Mouse (Mus musculus) neural tube, embryonic 14.5 days (tissue): ENCODE data around the gene Gba2. TPM values are rescaled to one million over a fixed set of nuclear protein-coding genes. Genes with fewer than 3 reads are reported as not detected.

Source experiments
- ATAC-seq: fragments of 200-750 bp; cut with Nextera tagmentation; 2 replicates; pipeline ENCODE4 v1.8.0; 2017; ENCODE audit warnings: low read depth, mild to moderate bottlenecking, moderate TSS enrichment, moderate library complexity
- H3K27ac ChIP-seq: fragments of 300-500 bp; sonication (generic); 2 replicates; pipeline ENCODE4 v1.5.1; 2014; ENCODE audit warnings: low read depth, mild to moderate bottlenecking, control low read depth, low read length, moderate library complexity, mixed read lengths
- H3K27me3 ChIP-seq: fragments of 300-500 bp; sonication (generic); 2 replicates; pipeline ENCODE4 v1.6.1; 2014; ENCODE audit warnings: low read length; ENCODE audit not compliant: control insufficient read depth, insufficient read depth
- H3K36me3 ChIP-seq: fragments of 300-500 bp; sonication (generic); 2 replicates; pipeline ENCODE4 v1.6.1; 2014; ENCODE audit warnings: low read length, mixed read lengths; ENCODE audit not compliant: control insufficient read depth, insufficient read depth
- H3K4me1 ChIP-seq: fragments of 300-500 bp; sonication (generic); 2 replicates; pipeline ENCODE4 v1.6.1; 2014; ENCODE audit warnings: low read length; ENCODE audit not compliant: control insufficient read depth, insufficient read depth
- H3K4me2 ChIP-seq: fragments of 300-500 bp; sonication (generic); 2 replicates; pipeline ENCODE4 v1.6.1; 2014; ENCODE audit warnings: mild to moderate bottlenecking, low read depth, low read length, control low read depth
- H3K4me3 ChIP-seq: fragments of 300-500 bp; sonication (generic); 2 replicates; pipeline ENCODE4 v1.5.1; 2014; ENCODE audit warnings: low read depth, low read length, control low read depth, mixed read lengths
- H3K9ac ChIP-seq: fragments of 300-500 bp; sonication (generic); replicated peaks from 2 replicates; pipeline ENCODE4 v1.6.1; 2014; ENCODE audit warnings: low read depth, mild to moderate bottlenecking, control low read depth, low read length, mixed read lengths
- H3K9me3 ChIP-seq: fragments of 300-500 bp; sonication (generic); 2 replicates; pipeline ENCODE4 v1.6.1; 2016; ENCODE audit warnings: low read length; ENCODE audit not compliant: control insufficient read depth
- WGBS: fragments of 180-500 bp; shearing (Covaris S2); extraction: QIAGEN DNeasy Blood & Tissue Kit; methylation state at CpG from one replicate; pipeline ENCODE4 v1.1.7; 2014; 5-methylcytosine and 5-hydroxymethylcytosine counted together
- polyA plus RNA-seq: library from polyadenylated mRNA; unstranded; fragments of >200 nt; fragmentation: Nextera tagmentation; extraction: Ambion mirVana; gene quantifications from 2 replicates; pipeline ENCODE4 v1.2.1, GENCODE M21; 2014

Gba2 gene
- polyA plus RNA-seq, 1 experiment from 2014 or later: 44.4 TPM

GRCm38 (mm10) chr4:43549055-43549454, 29.6 kb downstream of the Gba2 start:
- Histone ChIP-seq H3K36me3 (peaks cover 88% of the 10 kb centered on the region), H3K4me2 (no peak overlapping the region), H3K4me3 (no peak overlapping the region), H3K4me1 (no peaks in the 10 kb centered on the region), H3K27me3 (no peaks in the 10 kb centered on the region), H3K9ac (no peak overlapping the region), H3K27ac (no peak overlapping the region), H3K9me3 (no peaks in the 10 kb centered on the region)
- no peak for ATAC-seq
- 95% methylated on average over 12 of the region's 12 CpGs for WGBS

- H3K27ac ChIP-seq: no peak overlapping the region
- 96% methylated on average over 8 of the region's 8 CpGs for WGBS
These were observed 31.5 kb downstream of the Gba2 start for GRCm38 (mm10) chr4:43547160-43547559.

GRCm38 (mm10) chr4:43546375-43547047, 32.2 kb downstream of the Gba2 start:
- Histone ChIP-seq H3K4me3 (no peak overlapping the region), H3K36me3 (peaks cover 87% of the 10 kb centered on the region), H3K4me2 (no peak overlapping the region), H3K9ac (no peak overlapping the region), H3K4me1 (no peaks in the 10 kb centered on the region), H3K9me3 (no peaks in the 10 kb centered on the region), H3K27me3 (no peaks in the 10 kb centered on the region), H3K27ac (no peak overlapping the region)
- whole genome bisulfite sequencing: 98% methylated on average over 12 of the region's 12 CpGs
- ATAC-seq: no peak

More at GRCm38 (mm10) chr4:43547160-43547559, 31.5 kb downstream of the Gba2 start:
- Histone ChIP-seq H3K36me3 (peaks cover 87% of the 10 kb centered on the region), H3K27me3 (no peaks in the 10 kb centered on the region), H3K4me1 (no peaks in the 10 kb centered on the region), H3K4me2 (no peak overlapping the region), H3K4me3 (no peak overlapping the region), H3K9ac (no peak overlapping the region), H3K9me3 (no peaks in the 10 kb centered on the region)
- ATAC-seq: no peak

- 75% methylated on average over 2 of the region's 3 CpGs for WGBS
- no peak overlapping the region for H3K4me3 ChIP-seq
These were observed 36.6 kb downstream of the Gba2 start for GRCm38 (mm10) chr4:43542044-43542443.

GRCm38 (mm10) chr4:43536031-43536430, 42.6 kb downstream of the Gba2 start:
- H3K9ac ChIP-seq: no peak overlapping the region
- H3K9me3 ChIP-seq: no peaks in the 10 kb centered on the region
- no peak overlapping the region for H3K27ac ChIP-seq
- H3K4me3 ChIP-seq: no peak overlapping the region
- no peak for ATAC-seq
- H3K4me1 ChIP-seq: no peaks in the 10 kb centered on the region
- WGBS: 99% methylated on average over 9 of the region's 9 CpGs
- H3K36me3 ChIP-seq: peaks cover 79% of the 10 kb centered on the region
- no peak overlapping the region for H3K4me2 ChIP-seq
- H3K27me3 ChIP-seq: no peaks in the 10 kb centered on the region

More at GRCm38 (mm10) chr4:43542044-43542443, 36.6 kb downstream of the Gba2 start:
- Histone ChIP-seq H3K4me1 (no peaks in the 10 kb centered on the region), H3K9ac (no peak overlapping the region), H3K9me3 (no peaks in the 10 kb centered on the region), H3K4me2 (no peak overlapping the region), H3K27ac (no peak overlapping the region), H3K27me3 (no peaks in the 10 kb centered on the region), H3K36me3 (peaks cover 79% of the 10 kb centered on the region)
- no peak for ATAC-seq

GRCm38 (mm10) chr4:43535628-43536027, 43.0 kb downstream of the Gba2 start:
- 95% methylated on average over 8 of the region's 8 CpGs for whole genome bisulfite sequencing
- H3K27me3 ChIP-seq: no peaks in the 10 kb centered on the region
- H3K36me3 ChIP-seq: peaks cover 81% of the 10 kb centered on the region
- H3K4me1 ChIP-seq: no peaks in the 10 kb centered on the region
- ATAC-seq: no peak
- H3K9me3 ChIP-seq: no peaks in the 10 kb centered on the region
- H3K9ac ChIP-seq: no peak overlapping the region
- H3K27ac ChIP-seq: no peak overlapping the region
- H3K4me3 ChIP-seq: no peak overlapping the region
- H3K4me2 ChIP-seq: no peak overlapping the region

GRCm38 (mm10) chr4:43533270-43533669, 45.4 kb downstream of the Gba2 start:
- no peak overlapping the region for H3K9ac ChIP-seq
- H3K4me3 ChIP-seq: no peak overlapping the region
- H3K4me2 ChIP-seq: no peak overlapping the region
- H3K27ac ChIP-seq: no peak overlapping the region
- ATAC-seq: no peak
- H3K27me3 ChIP-seq: no peaks in the 10 kb centered on the region
- WGBS: 86% methylated on average over 9 of the region's 9 CpGs
- no peaks in the 10 kb centered on the region for H3K4me1 ChIP-seq
- H3K36me3 ChIP-seq: peaks cover 63% of the 10 kb centered on the region
- no peaks in the 10 kb centered on the region for H3K9me3 ChIP-seq

- ATAC-seq: no peak
These were observed 48.1 kb downstream of the Gba2 start for GRCm38 (mm10) chr4:43530581-43530980.

GRCm38 (mm10) chr4:43530081-43530501, 48.6 kb downstream of the Gba2 start:
- WGBS: 61% methylated on average over 8 of the region's 8 CpGs
- H3K27me3 ChIP-seq: no peaks in the 10 kb centered on the region
- no peak overlapping the region for H3K9ac ChIP-seq
- no peak overlapping the region for H3K4me2 ChIP-seq
- no peaks in the 10 kb centered on the region for H3K9me3 ChIP-seq
- H3K4me3 ChIP-seq: no peak overlapping the region
- no peak overlapping the region for H3K27ac ChIP-seq
- no peak for ATAC-seq
- no peaks in the 10 kb centered on the region for H3K4me1 ChIP-seq
- H3K36me3 ChIP-seq: peaks cover 35% of the 10 kb centered on the region

More at GRCm38 (mm10) chr4:43530581-43530980, 48.1 kb downstream of the Gba2 start:
- Histone ChIP-seq H3K4me1 (no peaks in the 10 kb centered on the region), H3K4me2 (no peak overlapping the region), H3K9ac (no peak overlapping the region), H3K9me3 (no peaks in the 10 kb centered on the region), H3K27ac (no peak overlapping the region), H3K36me3 (peaks cover 40% of the 10 kb centered on the region), H3K4me3 (no peak overlapping the region), H3K27me3 (no peaks in the 10 kb centered on the region)
- WGBS: 28% methylated on average over 7 of the region's 7 CpGs
